Mouse (Mus musculus): Measurements from ENCODE around the gene Tnnc1. TPM values are rescaled to one million over a fixed set of nuclear protein-coding genes. Genes with fewer than 3 reads are reported as not detected.

Gene Tnnc1
- polyA plus RNA-seq, 1 experiment from 2014 or later, result 39.0 TPM

- Histone ChIP-seq H3K36me3 (ENCODE audit: control insufficient read depth, insufficient read depth, low read length) (peaks cover 38% of the 10 kb centered on the region), H3K4me2 (no peak overlapping the region), H3K9ac (ENCODE audit: low read depth, low read length) (no peak overlapping the region), H3K4me3 (ENCODE audit: low read depth, low read length) (no peak overlapping the region), H3K4me1 (replicated peaks; ENCODE audit: control insufficient read depth, insufficient read depth, low read length) (peaks cover 11% of the 10 kb centered on the region), H3K9me3 (ENCODE audit: control insufficient read depth, low read length) (no peaks in the 10 kb centered on the region), H3K27me3 (replicated peaks; ENCODE audit: control insufficient read depth, insufficient read depth, low read length) (no peaks in the 10 kb centered on the region), H3K27ac (ENCODE audit: low read depth, low read length) (no peak overlapping the region)
- DNase-seq (ENCODE audit: low spot score) (no peak), ATAC-seq (replicated peaks; ENCODE audit: low FRiP score) (0 out of 2 replicates have a peak, but pooled peaks have one; percentile 25)
- WGBS, result 80% methylated on average over 3 of the region's 3 CpGs
These were observed 8.1 kb upstream of the Tnnc1 start for GRCm38 (mm10) chr14:31200038-31200437.

GRCm38 (mm10) chr14:31204844-31205243 is 3.3 kb upstream of the Tnnc1 start:
- ATAC-seq (replicated peaks; ENCODE audit: low FRiP score) (no peak), DNase-seq (ENCODE audit: low spot score) (no peak)
- H3K4me1 ChIP-seq (replicated peaks; ENCODE audit: control insufficient read depth, insufficient read depth, low read length), result peaks cover 18% of the 10 kb centered on the region
- peak overlapping the region; percentile 86; the same call in 1 of the 2 replicates for H3K27ac ChIP-seq (ENCODE audit: low read depth, low read length)
- peak overlapping the region; percentile 96 for H3K9ac ChIP-seq (ENCODE audit: low read depth, low read length)
- no peaks in the 10 kb centered on the region for H3K27me3 ChIP-seq (replicated peaks; ENCODE audit: control insufficient read depth, insufficient read depth, low read length)
- peak overlapping the region; percentile 93 for H3K4me2 ChIP-seq
- WGBS, result 55% methylated on average over 4 of the region's 4 CpGs
- peaks cover 31% of the 10 kb centered on the region for H3K36me3 ChIP-seq (ENCODE audit: control insufficient read depth, insufficient read depth, low read length)
- no peaks in the 10 kb centered on the region for H3K9me3 ChIP-seq (ENCODE audit: control insufficient read depth, low read length)
- peak overlapping the region; percentile 85 for H3K4me3 ChIP-seq (ENCODE audit: low read depth, low read length)

- H3K9me3 ChIP-seq (ENCODE audit: control insufficient read depth, low read length), result no peaks in the 10 kb centered on the region
- 19% methylated on average over 8 of the region's 8 CpGs for WGBS
- peak overlapping the region; percentile 85 for H3K4me3 ChIP-seq (ENCODE audit: low read depth, low read length)
- peak overlapping the region; percentile 86 for H3K27ac ChIP-seq (ENCODE audit: low read depth, low read length)
- peak overlapping the region; percentile 96 for H3K9ac ChIP-seq (ENCODE audit: low read depth, low read length)
- DNase-seq (ENCODE audit: low spot score) (no peak), ATAC-seq (replicated peaks; ENCODE audit: low FRiP score) (no peak)
- H3K36me3 ChIP-seq (ENCODE audit: control insufficient read depth, insufficient read depth, low read length), result peaks cover 28% of the 10 kb centered on the region
- H3K4me2 ChIP-seq, result peak overlapping the region; percentile 93
- peaks cover 18% of the 10 kb centered on the region for H3K4me1 ChIP-seq (replicated peaks; ENCODE audit: control insufficient read depth, insufficient read depth, low read length)
- no peaks in the 10 kb centered on the region for H3K27me3 ChIP-seq (replicated peaks; ENCODE audit: control insufficient read depth, insufficient read depth, low read length)
These were observed 2.9 kb upstream of the Tnnc1 start for GRCm38 (mm10) chr14:31205244-31205561.

- Histone ChIP-seq H3K4me1 (replicated peaks; ENCODE audit: control insufficient read depth, insufficient read depth, low read length) (peaks cover 18% of the 10 kb centered on the region), H3K36me3 (ENCODE audit: control insufficient read depth, insufficient read depth, low read length) (peaks cover 23% of the 10 kb centered on the region), H3K27me3 (replicated peaks; ENCODE audit: control insufficient read depth, insufficient read depth, low read length) (no peaks in the 10 kb centered on the region), H3K4me3 (ENCODE audit: low read depth, low read length) (peak overlapping the region; percentile 85), H3K9ac (ENCODE audit: low read depth, low read length) (peak overlapping the region; percentile 96), H3K4me2 (peak overlapping the region; percentile 93), H3K27ac (ENCODE audit: low read depth, low read length) (peak overlapping the region; percentile 86), H3K9me3 (ENCODE audit: control insufficient read depth, low read length) (no peaks in the 10 kb centered on the region)
- ATAC-seq (replicated peaks; ENCODE audit: low FRiP score) (peak; percentile 44), DNase-seq (ENCODE audit: low spot score) (peak; percentile 70)
- WGBS, result under 1% methylated on average over 39 of the region's 39 CpGs
These were observed 2.3 kb upstream of the Tnnc1 start for GRCm38 (mm10) chr14:31205562-31206467.

GRCm38 (mm10) chr14:31206472-31206981 is 1.6 kb upstream of the Tnnc1 start:
- Histone ChIP-seq H3K36me3 (ENCODE audit: control insufficient read depth, insufficient read depth, low read length) (peaks cover 21% of the 10 kb centered on the region; the same call in 1 of the 2 replicates), H3K27ac (ENCODE audit: low read depth, low read length) (peak overlapping the region; percentile 86), H3K4me3 (ENCODE audit: low read depth, low read length) (peak overlapping the region; percentile 85), H3K9me3 (ENCODE audit: control insufficient read depth, low read length) (no peaks in the 10 kb centered on the region), H3K9ac (ENCODE audit: low read depth, low read length) (peak overlapping the region; percentile 96), H3K27me3 (replicated peaks; ENCODE audit: control insufficient read depth, insufficient read depth, low read length) (no peaks in the 10 kb centered on the region), H3K4me1 (replicated peaks; ENCODE audit: control insufficient read depth, insufficient read depth, low read length) (peaks cover 18% of the 10 kb centered on the region), H3K4me2 (peak overlapping the region; percentile 93)
- DNase-seq (ENCODE audit: low spot score) (peak; percentile 88), ATAC-seq (replicated peaks; ENCODE audit: low FRiP score) (peak; percentile 78)
- WGBS, result under 1% methylated on average over 48 of the region's 48 CpGs

GRCm38 (mm10) chr14:31207070-31207830 is 862 bp upstream of the Tnnc1 start:
- no peak for DNase-seq (ENCODE audit: low spot score)
- peak; percentile 66 for ATAC-seq (replicated peaks; ENCODE audit: low FRiP score)
- H3K27ac ChIP-seq (ENCODE audit: low read depth, low read length), result 0 out of 2 replicates have a peak overlapping the region, but pooled peaks have one; percentile 86

GRCm38 (mm10) chr14:31209133-31209557 is 1.0 kb downstream of the Tnnc1 start:
- Histone ChIP-seq H3K9me3 (ENCODE audit: control insufficient read depth, low read length) (no peaks in the 10 kb centered on the region), H3K4me1 (replicated peaks; ENCODE audit: control insufficient read depth, insufficient read depth, low read length) (peaks cover 20% of the 10 kb centered on the region), H3K4me2 (no peak overlapping the region), H3K9ac (ENCODE audit: low read depth, low read length) (no peak overlapping the region), H3K36me3 (ENCODE audit: control insufficient read depth, insufficient read depth, low read length) (peaks cover 4% of the 10 kb centered on the region; the same call in 1 of the 2 replicates), H3K4me3 (ENCODE audit: low read depth, low read length) (no peak overlapping the region), H3K27ac (ENCODE audit: low read depth, low read length) (no peak overlapping the region), H3K27me3 (replicated peaks; ENCODE audit: control insufficient read depth, insufficient read depth, low read length) (no peaks in the 10 kb centered on the region)
- ATAC-seq (replicated peaks; ENCODE audit: low FRiP score) (no peak), DNase-seq (ENCODE audit: low spot score) (no peak)
- 71% methylated on average over 4 of the region's 4 CpGs for WGBS

More at GRCm38 (mm10) chr14:31207070-31207830, 862 bp upstream of the Tnnc1 start:
- Histone ChIP-seq H3K9me3 (ENCODE audit: control insufficient read depth, low read length) (no peaks in the 10 kb centered on the region), H3K27me3 (replicated peaks; ENCODE audit: control insufficient read depth, insufficient read depth, low read length) (no peaks in the 10 kb centered on the region), H3K4me2 (peak overlapping the region; percentile 93), H3K4me3 (ENCODE audit: low read depth, low read length) (peak overlapping the region; percentile 85), H3K36me3 (ENCODE audit: control insufficient read depth, insufficient read depth, low read length) (peaks cover 15% of the 10 kb centered on the region; the same call in 1 of the 2 replicates), H3K9ac (ENCODE audit: low read depth, low read length) (peak overlapping the region; percentile 96), H3K4me1 (replicated peaks; ENCODE audit: control insufficient read depth, insufficient read depth, low read length) (peaks cover 18% of the 10 kb centered on the region)
- WGBS, result 77% methylated on average over 13 of the region's 13 CpGs

GRCm38 (mm10) chr14:31211854-31212253 is 3.7 kb downstream of the Tnnc1 start:
- 83% methylated on average over 6 of the region's 6 CpGs for WGBS

More at GRCm38 (mm10) chr14:31211854-31212253, 3.7 kb downstream of the Tnnc1 start:
- Histone ChIP-seq H3K4me3 (ENCODE audit: low read depth, low read length) (no peak overlapping the region), H3K27ac (ENCODE audit: low read depth, low read length) (no peak overlapping the region), H3K36me3 (ENCODE audit: control insufficient read depth, insufficient read depth, low read length) (no peaks in the 10 kb centered on the region), H3K27me3 (replicated peaks; ENCODE audit: control insufficient read depth, insufficient read depth, low read length) (no peaks in the 10 kb centered on the region), H3K9ac (ENCODE audit: low read depth, low read length) (no peak overlapping the region), H3K9me3 (ENCODE audit: control insufficient read depth, low read length) (no peaks in the 10 kb centered on the region), H3K4me2 (no peak overlapping the region), H3K4me1 (replicated peaks; ENCODE audit: control insufficient read depth, insufficient read depth, low read length) (peaks cover 13% of the 10 kb centered on the region)
- ATAC-seq (replicated peaks; ENCODE audit: low FRiP score) (no peak), DNase-seq (ENCODE audit: low spot score) (no peak)

All from liver, embryonic 11.5 days (tissue).